In genomic region chr1:182481138-182481537, GRCm38 (mm10) we compare ENCODE assay signal across 18 mouse cellular contexts.
"Had no signal": no experiment of that assay in that cellular context is flagged by ENCODE, and none has a peak within 500 bp of the region (broad histone marks: within the 10 kb centered on the region; RNA-seq: fewer than 3 reads in every experiment).

No protein-coding gene starts in this region.

- H3K4me1 ChIP-seq: midbrain, embryonic 10.5 days; midbrain, embryonic 12.5 days; neural tube, embryonic 13.5 days; neural tube, embryonic 15.5 days had no signal

- H3K27ac ChIP-seq: midbrain, embryonic 10.5 days; midbrain, embryonic 12.5 days; neural tube, embryonic 13.5 days; neural tube, embryonic 15.5 days had no signal

- H3K27me3 ChIP-seq: midbrain, embryonic 12.5 days; neural tube, embryonic 13.5 days; neural tube, embryonic 15.5 days had no signal

- H3K9me3 ChIP-seq: midbrain, embryonic 10.5 days; midbrain, embryonic 12.5 days; neural tube, embryonic 13.5 days; neural tube, embryonic 15.5 days had no signal

- H3K9ac ChIP-seq: lung, embryonic 14.5 days; midbrain, embryonic 12.5 days; neural tube, embryonic 13.5 days; neural tube, embryonic 15.5 days had no signal

- H3K4me2 ChIP-seq: lung, embryonic 14.5 days; midbrain, embryonic 12.5 days; neural tube, embryonic 13.5 days; neural tube, embryonic 15.5 days had no signal

- DNase-seq: lung, adult 18-20 months; lung, embryonic 14.5 days; lung, postnatal 4 days; midbrain, embryonic 14.5 days; retina, postnatal 1 day; right cerebral cortex, adult 18-20 months; right cerebral cortex, postnatal 25 days; right cerebral cortex, postnatal 4 days; spleen, adult 18-20 months; thymus, adult 18-20 months; thymus, postnatal 14 days; thymus, postnatal 36 days had no signal

- H3K4me3 ChIP-seq: midbrain, embryonic 10.5 days; midbrain, embryonic 12.5 days; myocyte; neural tube, embryonic 13.5 days; neural tube, embryonic 15.5 days had no signal

- ATAC-seq: midbrain, embryonic 16.5 days had no signal
